Mouse (Mus musculus): ENCODE results near the gene Clec4e. TPM values are rescaled to one million over a fixed set of nuclear protein-coding genes. Genes with fewer than 3 reads are reported as not detected.
"Not testable (repeated sequence)": the region's sequence is repeated elsewhere in the genome, so short reads cannot be mapped to it uniquely, and the experiment has no call there.

The Clec4e gene
- 0.32 and 3.4 TPM in 2 replicates for total RNA-seq (2014; fragmentation: Nextera tagmentation)
- total RNA-seq (2017), result 1.5 and 5.6 TPM in 2 replicates

DNA sequence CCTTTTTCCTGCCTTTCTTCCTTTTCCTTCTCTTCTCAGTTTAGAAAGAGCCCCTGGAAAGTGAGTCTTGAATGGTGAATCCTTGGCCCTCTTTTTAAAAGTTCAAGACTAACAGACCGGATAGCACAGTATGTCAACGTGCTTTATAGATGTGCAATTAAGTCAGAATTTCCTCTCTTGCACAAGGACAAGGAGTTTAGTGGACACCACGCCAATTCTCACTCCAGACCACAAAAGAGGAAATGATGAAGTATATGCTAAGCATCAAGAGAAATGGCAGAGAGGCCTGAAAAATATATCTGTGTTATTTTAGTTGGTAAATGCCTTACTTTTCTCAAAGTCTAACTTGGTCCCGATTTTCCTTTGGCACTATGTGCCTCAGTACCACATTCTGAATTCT lies at the start of gene Clec4e:
Gene Clec4e, minus strand, starts transcription at position 118 of the 400 bp plus-strand sequence.
- ATAC-seq (replicated peaks; ENCODE audit: low FRiP score, low TSS enrichment, poor library complexity, severe bottlenecking), result no peak

DNA sequence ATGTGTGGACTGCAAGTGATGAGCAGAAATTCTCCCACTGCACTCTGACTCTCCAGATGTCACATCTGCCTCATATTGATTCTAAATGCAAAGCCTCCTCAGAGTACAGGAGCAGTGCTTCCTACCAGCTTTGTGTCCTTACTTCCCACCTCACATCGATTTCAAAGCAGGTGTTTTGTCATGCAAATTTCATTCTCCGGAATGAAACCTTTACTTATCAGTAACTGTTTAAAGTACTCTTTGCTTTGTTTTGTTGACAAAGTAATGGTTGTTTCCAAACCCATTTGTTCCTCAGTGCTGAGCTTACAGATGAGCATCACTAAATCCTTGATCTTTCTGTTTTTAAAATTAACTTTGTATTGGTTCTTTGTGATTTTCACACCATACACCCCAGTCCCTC lies 42.8 kb upstream of the Clec4e start:
- no peak for ATAC-seq (replicated peaks; ENCODE audit: low FRiP score, low TSS enrichment, poor library complexity, severe bottlenecking)

GRCm38 (mm10) chr6:123308033-123308432 lies 18.4 kb upstream of the Clec4e start, which contains the start of gene Vmn2r19:
Gene Vmn2r19 (plus strand): TSS chr6:123308333.
- ATAC-seq (replicated peaks; ENCODE audit: low FRiP score, low TSS enrichment, poor library complexity, severe bottlenecking), result no peak

DNA sequence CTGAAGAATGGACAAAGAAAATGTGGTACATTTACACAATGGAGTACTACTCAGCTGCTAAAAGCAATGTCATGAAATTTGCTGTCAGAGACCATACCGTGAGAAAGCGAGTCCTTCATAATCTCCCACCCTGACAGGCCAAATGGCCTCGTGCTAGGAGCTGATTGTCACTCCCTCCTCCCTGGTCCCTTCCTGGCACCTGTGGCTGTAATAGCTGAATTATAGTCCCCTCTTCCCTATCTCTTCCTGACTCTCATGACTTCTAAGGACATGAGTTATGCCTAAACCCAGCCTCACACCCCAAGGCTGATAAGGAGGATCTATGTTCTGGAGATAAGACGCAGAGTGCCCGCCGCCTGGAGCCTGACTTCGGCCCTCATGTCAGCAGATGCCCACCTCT lies 16.6 kb upstream of the Clec4e start:
- ATAC-seq (replicated peaks; ENCODE audit: low FRiP score, low TSS enrichment, poor library complexity, severe bottlenecking), result peak; percentile 73

- ATAC-seq (replicated peaks; ENCODE audit: low FRiP score, low TSS enrichment, poor library complexity, severe bottlenecking), result no peak
Observed at GRCm38 (mm10) chr6:123296687-123297086, 7.0 kb upstream of the Clec4e start.

DNA sequence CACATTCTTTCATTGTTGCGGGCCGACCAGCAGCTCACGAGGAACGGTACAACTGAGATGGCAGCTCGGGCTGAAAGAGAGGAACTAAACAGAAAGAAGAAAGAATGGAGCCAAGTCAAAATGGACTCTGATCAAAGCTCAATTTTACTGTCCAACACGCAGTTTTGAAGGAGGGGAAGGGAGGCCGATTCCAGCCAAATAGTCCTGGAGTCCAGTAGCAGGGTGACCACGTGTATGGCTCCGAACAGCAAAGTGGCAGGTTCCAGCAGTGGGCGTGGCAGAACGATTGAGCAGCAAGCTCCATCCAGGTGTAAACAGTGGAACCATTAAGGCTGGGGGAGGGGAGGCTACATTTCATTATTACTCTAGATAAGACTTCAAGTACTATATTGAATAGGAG lies 3.8 kb upstream of the Clec4e start:
- not testable (repeated sequence) for ATAC-seq (replicated peaks; ENCODE audit: low FRiP score, low TSS enrichment, poor library complexity, severe bottlenecking)

- peak; percentile 94 for ATAC-seq (replicated peaks; ENCODE audit: low FRiP score, low TSS enrichment, poor library complexity, severe bottlenecking)
Observed at GRCm38 (mm10) chr6:123292751-123293400, 3.2 kb upstream of the Clec4e start.

GRCm38 (mm10) chr6:123288931-123289330 lies 739 bp downstream of the Clec4e start:
- peak; percentile 83 for ATAC-seq (replicated peaks; ENCODE audit: low FRiP score, low TSS enrichment, poor library complexity, severe bottlenecking)

GRCm38 (mm10) chr6:123286311-123286710 lies 3.4 kb downstream of the Clec4e start:
- ATAC-seq (replicated peaks; ENCODE audit: low FRiP score, low TSS enrichment, poor library complexity, severe bottlenecking), result no peak

GRCm38 (mm10) chr6:123279443-123279842 lies 10.2 kb downstream of the Clec4e start:
- ATAC-seq (replicated peaks; ENCODE audit: low FRiP score, low TSS enrichment, poor library complexity, severe bottlenecking), result no peak

DNA sequence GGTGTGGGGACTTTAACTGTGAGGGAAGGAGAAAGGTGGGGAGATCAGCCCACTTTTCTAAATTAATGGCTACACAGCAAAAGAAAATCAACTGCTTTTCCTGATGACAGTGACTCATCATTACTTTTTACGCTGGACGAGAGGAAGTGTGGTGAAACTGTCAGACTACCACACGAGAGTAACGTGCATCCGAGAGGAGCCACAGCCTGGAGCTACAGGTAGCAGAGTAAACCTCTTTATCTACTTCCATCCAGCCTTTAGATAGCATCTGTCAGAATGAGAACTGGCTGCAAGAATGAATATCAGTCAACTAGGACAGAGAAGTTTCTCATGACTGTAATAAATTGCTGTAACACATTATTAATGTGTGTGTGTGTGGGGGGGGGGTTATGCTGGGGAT lies 22.7 kb downstream of the Clec4e start:
- ATAC-seq (replicated peaks; ENCODE audit: low FRiP score, low TSS enrichment, poor library complexity, severe bottlenecking), result peak; percentile 68

GRCm38 (mm10) chr6:123265809-123266208 lies 23.9 kb downstream of the Clec4e start:
- ATAC-seq (replicated peaks; ENCODE audit: low FRiP score, low TSS enrichment, poor library complexity, severe bottlenecking), result no peak

- ATAC-seq (replicated peaks; ENCODE audit: low FRiP score, low TSS enrichment, poor library complexity, severe bottlenecking), result peak; percentile 62
Observed at GRCm38 (mm10) chr6:123264194-123264593, 25.5 kb downstream of the Clec4e start.

GRCm38 (mm10) chr6:123261555-123262161 lies 28.0 kb downstream of the Clec4e start, which contains the start of gene Clec4d:
Gene Clec4d (plus strand): TSS chr6:123262111.
- peak; percentile 76 for ATAC-seq (replicated peaks; ENCODE audit: low FRiP score, low TSS enrichment, poor library complexity, severe bottlenecking)

- ATAC-seq (replicated peaks; ENCODE audit: low FRiP score, low TSS enrichment, poor library complexity, severe bottlenecking), result no peak
Observed at GRCm38 (mm10) chr6:123260868-123261267, 28.8 kb downstream of the Clec4e start.

DNA sequence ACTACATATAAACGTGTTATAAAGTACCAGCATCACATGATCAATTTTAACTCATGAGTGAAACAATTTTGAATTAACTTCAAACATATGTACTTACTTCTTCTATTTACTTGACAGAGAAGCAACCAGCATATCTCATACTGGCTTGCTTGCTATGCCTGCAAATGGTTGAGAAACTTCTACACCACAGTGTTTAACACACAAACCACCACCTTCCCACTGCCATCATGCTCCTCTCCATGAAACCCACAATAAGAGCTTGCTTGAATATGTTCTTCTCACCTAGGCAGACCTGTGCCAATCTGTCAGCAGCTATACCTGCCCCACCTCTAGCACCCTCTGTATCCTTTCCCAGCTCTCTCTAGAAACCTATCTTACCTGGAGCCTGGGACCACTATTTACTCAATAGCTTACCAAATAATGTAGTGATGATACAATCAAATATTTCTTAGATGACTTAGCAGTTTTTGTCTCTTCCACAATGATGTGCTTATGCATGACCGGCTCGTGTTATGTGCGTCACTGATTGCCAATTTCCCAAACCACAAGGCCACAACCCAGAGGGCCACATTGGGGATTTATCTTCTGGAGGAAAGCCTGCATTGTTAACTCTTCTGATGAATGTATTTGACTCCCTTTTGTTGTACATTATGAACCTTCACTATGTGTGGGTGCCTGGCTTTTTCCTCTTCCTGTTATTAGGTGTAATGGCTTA lies 29.6 kb downstream of the Clec4e start:
- peak; percentile 24 for ATAC-seq (replicated peaks; ENCODE audit: low FRiP score, low TSS enrichment, poor library complexity, severe bottlenecking)

- ATAC-seq (replicated peaks; ENCODE audit: low FRiP score, low TSS enrichment, poor library complexity, severe bottlenecking), result peak; percentile 79
Observed at GRCm38 (mm10) chr6:123258946-123259345, 30.7 kb downstream of the Clec4e start.

DNA sequence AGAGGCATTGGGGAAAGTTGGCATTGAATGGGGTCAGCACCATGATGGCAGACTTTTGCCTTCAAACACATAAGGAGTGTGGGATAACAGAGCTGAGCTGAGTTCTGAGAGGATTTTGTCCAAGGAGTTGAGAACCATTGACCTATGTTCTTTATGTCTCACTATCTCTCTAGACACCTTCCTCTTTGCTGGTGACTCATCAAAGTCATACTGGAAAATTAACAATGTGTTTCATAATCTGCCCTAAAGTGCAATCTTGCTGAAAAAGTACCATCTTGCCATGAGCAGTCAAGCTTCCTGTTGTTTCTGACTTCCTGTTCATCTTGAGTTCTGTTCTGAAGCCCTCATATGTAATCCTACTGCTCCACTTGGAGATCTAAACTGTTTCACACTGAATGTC lies 36.9 kb downstream of the Clec4e start:
- ATAC-seq (replicated peaks; ENCODE audit: low FRiP score, low TSS enrichment, poor library complexity, severe bottlenecking), result peak; percentile 61

- ATAC-seq (replicated peaks; ENCODE audit: low FRiP score, low TSS enrichment, poor library complexity, severe bottlenecking), result peak; percentile 66
Observed at GRCm38 (mm10) chr6:123248862-123249261, 40.8 kb downstream of the Clec4e start.

- no peak for ATAC-seq (replicated peaks; ENCODE audit: low FRiP score, low TSS enrichment, poor library complexity, severe bottlenecking)
Observed at GRCm38 (mm10) chr6:123244201-123244600, 45.5 kb downstream of the Clec4e start.

Data from megakaryocyte-erythroid progenitor cell, adult 5-6 weeks (primary cell).